Mouse (Mus musculus): ENCODE measurements around the gene Olfr56.
"Not testable (repeated sequence)": the region's sequence is repeated elsewhere in the genome, so short reads cannot be mapped to it uniquely, and the experiment has no call there.

The Olfr56 gene

GRCm38 (mm10) chr11:48978240-48978939, at the start of gene Olfr56:
Gene Olfr56, plus strand, starts transcription at chr11:48978889.
- DNase-seq = not testable (repeated sequence)

GRCm38 (mm10) chr11:48933422-48933821, 45.3 kb upstream of the Olfr56 start:
- DNase-seq = not testable (repeated sequence)

- not testable (repeated sequence) for DNase-seq
Measured at GRCm38 (mm10) chr11:48933923-48934322, 44.8 kb upstream of the Olfr56 start.

- DNase-seq = not testable (repeated sequence)
Measured at GRCm38 (mm10) chr11:48935291-48935690, 43.4 kb upstream of the Olfr56 start.

GRCm38 (mm10) chr11:48939286-48939685, 39.4 kb upstream of the Olfr56 start:
- DNase-seq = not testable (repeated sequence)

GRCm38 (mm10) chr11:48946090-48946489, 32.6 kb upstream of the Olfr56 start, which contains the start of gene Psme2b:
Gene Psme2b, minus strand, starts transcription at chr11:48946190.
- DNase-seq = not testable (repeated sequence)

- not testable (repeated sequence) for DNase-seq
Measured at GRCm38 (mm10) chr11:48974686-48975085, 4.0 kb upstream of the Olfr56 start.

GRCm38 (mm10) chr11:48979251-48979650, 562 bp downstream of the Olfr56 start, which contains the start of gene 9930111J21Rik1:
Gene 9930111J21Rik1, minus strand, starts transcription at chr11:48979398.
- DNase-seq = not testable (repeated sequence)

- DNase-seq = not testable (repeated sequence)
Measured at GRCm38 (mm10) chr11:48980052-48980451, 1.4 kb downstream of the Olfr56 start.

GRCm38 (mm10) chr11:48982848-48983247, 4.2 kb downstream of the Olfr56 start:
- DNase-seq = not testable (repeated sequence)

GRCm38 (mm10) chr11:48988219-48988618, 9.5 kb downstream of the Olfr56 start:
- DNase-seq = not testable (repeated sequence)

- DNase-seq = not testable (repeated sequence)
Measured at GRCm38 (mm10) chr11:48989981-48990380, 11.3 kb downstream of the Olfr56 start.

GRCm38 (mm10) chr11:48991740-48992520, 13.2 kb downstream of the Olfr56 start, which contains the start of gene Gm12185:
Gene Gm12185, minus strand, starts transcription at chr11:48992226.
- not testable (repeated sequence) for DNase-seq

- DNase-seq = not testable (repeated sequence)
Measured at GRCm38 (mm10) chr11:48993296-48993695, 14.6 kb downstream of the Olfr56 start.

- not testable (repeated sequence) for DNase-seq
Measured at GRCm38 (mm10) chr11:48994018-48994417, 15.3 kb downstream of the Olfr56 start, which contains the start of gene Tgtp1. Gene Tgtp1, minus strand, starts transcription at chr11:48994172.

GRCm38 (mm10) chr11:49000411-49000810, 21.7 kb downstream of the Olfr56 start:
- not testable (repeated sequence) for DNase-seq

- not testable (repeated sequence) for DNase-seq
Measured at GRCm38 (mm10) chr11:49006317-49006716, 27.6 kb downstream of the Olfr56 start.

- not testable (repeated sequence) for DNase-seq
Measured at GRCm38 (mm10) chr11:49006785-49007184, 28.1 kb downstream of the Olfr56 start.

GRCm38 (mm10) chr11:49012074-49012473, 33.4 kb downstream of the Olfr56 start:
- DNase-seq = not testable (repeated sequence)

- DNase-seq = not testable (repeated sequence)
Measured at GRCm38 (mm10) chr11:49050064-49050463, 71.4 kb downstream of the Olfr56 start.

GRCm38 (mm10) chr11:49051093-49051891, 72.6 kb downstream of the Olfr56 start, which contains the start of gene 9930111J21Rik2:
Gene 9930111J21Rik2, minus strand, starts transcription at chr11:49051242.
- not testable (repeated sequence) for DNase-seq

GRCm38 (mm10) chr11:49051894-49052293, 73.2 kb downstream of the Olfr56 start:
- not testable (repeated sequence) for DNase-seq

Measured in right cerebral cortex, postnatal 4 days (tissue).